In genomic region chr10:96617951-96618575, GRCm38 (mm10) we compare ENCODE assay signal across 8 mouse cellular contexts. TPM values are rescaled to one million over a fixed set of nuclear protein-coding genes. Genes with fewer than 3 reads are reported as not detected.
DNase-seq lines count a peak whose midpoint lies in the region; ATAC-seq and TF ChIP-seq lines count a peak whose summit lies in the region.

No protein-coding gene starts in this region.

- no peak for TF ChIP-seq POLR2A in brain, embryonic 14.5 days (IDR thresholded peaks at IDR 0.05; ENCODE audit: borderline replicate concordance, extremely low read depth, insufficient read depth, insufficient read length, poor library complexity, severe bottlenecking)
- no peak for TF ChIP-seq POLR2A in liver, adult 2 months (IDR thresholded peaks at IDR 0.05; ENCODE audit: extremely low read depth, insufficient read depth, low read length)

- under 1% methylated on average over 29 of the region's 29 CpGs for WGBS in heart, embryonic 12.5 days
- WGBS in kidney, embryonic 16.5 days, result under 1% methylated on average over 29 of the region's 29 CpGs
- WGBS in liver, adult 2 months, result under 1% methylated on average over 29 of the region's 29 CpGs

- TF ChIP-seq CTCF in brain, embryonic 14.5 days (IDR thresholded peaks at IDR 0.05; ENCODE audit: borderline replicate concordance, extremely low read depth, insufficient read depth, insufficient read length), result peak; percentile 23; the same call in 1 of the 2 replicates
- TF ChIP-seq CTCF in liver, adult 2 months (IDR thresholded peaks at IDR 0.05; ENCODE audit: low read depth, low read length), result peak; percentile 42

- H3K4me2 ChIP-seq in heart, embryonic 12.5 days, result peak overlapping the region; percentile 62
- peak overlapping the region; percentile 53 for H3K4me2 ChIP-seq in kidney, embryonic 16.5 days (replicated peaks; ENCODE audit: low read depth, low read length)

- H3K79me2 ChIP-seq in liver, adult 2 months (ENCODE audit: control insufficient read depth, insufficient read depth, low read length), result peaks cover 8% of the 10 kb centered on the region; the same call in 1 of the 2 replicates

- ATAC-seq in heart, embryonic 12.5 days (ENCODE audit: insufficient number of reproducible peaks, low FRiP score), result no peak
- ATAC-seq in kidney, embryonic 16.5 days (ENCODE audit: low FRiP score, low TSS enrichment), result peak; percentile 63
- ATAC-seq in monocyte, adult 5-6 weeks (replicated peaks; ENCODE audit: insufficient number of reproducible peaks, low FRiP score, low TSS enrichment, poor library complexity, severe bottlenecking), result peak; percentile 36

- peak; percentile 77 for DNase-seq in CD4-positive helper T cell, adult 2 months (ENCODE audit: low read depth, low spot score)
- DNase-seq in brain, embryonic 14.5 days (ENCODE audit: low read depth), result peak; percentile 81
- DNase-seq in liver, adult 2 months (ENCODE audit: extremely low read depth, low read depth, low spot score), result peak; percentile 75
- DNase-seq in spleen, postnatal 4 days (ENCODE audit: low spot score in 2 of 2), result peak; percentile 77 to 83

- peaks cover 24% of the 10 kb centered on the region for H3K36me3 ChIP-seq in erythroblast, embryonic 14.5 days (ENCODE audit: control insufficient read depth)
- peaks cover 28% of the 10 kb centered on the region for H3K36me3 ChIP-seq in heart, embryonic 12.5 days
- H3K36me3 ChIP-seq in kidney, embryonic 16.5 days (ENCODE audit: insufficient read depth, low read length), result peaks cover 3% of the 10 kb centered on the region; the same call in 1 of the 2 replicates
- peaks cover 13% of the 10 kb centered on the region for H3K36me3 ChIP-seq in liver, adult 2 months (ENCODE audit: control insufficient read depth, insufficient read depth, low read length)

- H3K27ac ChIP-seq in heart, embryonic 12.5 days (ENCODE audit: poor library complexity, severe bottlenecking), result peak overlapping the region; percentile 97
- peak overlapping the region; percentile 98 for H3K27ac ChIP-seq in kidney, embryonic 16.5 days (ENCODE audit: low read length)
- H3K27ac ChIP-seq in liver, adult 2 months (replicated peaks; ENCODE audit: insufficient read depth, low read depth, low read length), result peak overlapping the region; percentile 81

- peaks cover 26% of the 10 kb centered on the region for H3K4me1 ChIP-seq in erythroblast, embryonic 14.5 days (ENCODE audit: control insufficient read depth)
- H3K4me1 ChIP-seq in heart, embryonic 12.5 days (replicated peaks), result peaks cover 20% of the 10 kb centered on the region
- H3K4me1 ChIP-seq in kidney, embryonic 16.5 days (ENCODE audit: insufficient read depth, low read length), result peaks cover 37% of the 10 kb centered on the region
- H3K4me1 ChIP-seq in liver, adult 2 months (ENCODE audit: control insufficient read depth, insufficient read depth, low read length), result peaks cover 16% of the 10 kb centered on the region

- H3K27me3 ChIP-seq in erythroblast, embryonic 14.5 days (ENCODE audit: control insufficient read depth), result no peaks in the 10 kb centered on the region
- H3K27me3 ChIP-seq in heart, embryonic 12.5 days (replicated peaks), result no peaks in the 10 kb centered on the region
- H3K27me3 ChIP-seq in kidney, embryonic 16.5 days (ENCODE audit: insufficient read depth, low read length), result no peaks in the 10 kb centered on the region
- no peaks in the 10 kb centered on the region for H3K27me3 ChIP-seq in liver, adult 2 months (ENCODE audit: control insufficient read depth, insufficient read depth, low read length)

- no peaks in the 10 kb centered on the region for H3K9me3 ChIP-seq in erythroblast, embryonic 14.5 days (ENCODE audit: control insufficient read depth, low read length)
- H3K9me3 ChIP-seq in heart, embryonic 12.5 days (replicated peaks), result peaks cover 3% of the 10 kb centered on the region; the same call in 1 of the 2 replicates
- H3K9me3 ChIP-seq in kidney, embryonic 16.5 days (ENCODE audit: low read length), result no peaks in the 10 kb centered on the region

- peak overlapping the region; percentile 91 for H3K4me3 ChIP-seq in erythroblast, embryonic 14.5 days (replicated peaks)
- H3K4me3 ChIP-seq in heart, embryonic 12.5 days, result peak overlapping the region; percentile 90
- H3K4me3 ChIP-seq in kidney, embryonic 16.5 days (ENCODE audit: low read length), result peak overlapping the region; percentile 99
- peak overlapping the region; percentile 77 for H3K4me3 ChIP-seq in liver, adult 2 months (ENCODE audit: insufficient read depth, low read depth, low read length)

- H3K9ac ChIP-seq in heart, embryonic 12.5 days, result peak overlapping the region; percentile 98
- peak overlapping the region; percentile 100 for H3K9ac ChIP-seq in kidney, embryonic 16.5 days (replicated peaks; ENCODE audit: low read length)
- H3K9ac ChIP-seq in liver, adult 2 months (ENCODE audit: low read depth, low read length), result peak overlapping the region; percentile 90

RNA-seq across cellular contexts. Expression of gene Btg1, which starts 1.3 kb away (rescaled TPM):
- polyA plus RNA-seq in brain, embryonic 14.5 days (2012; rRNA removed), result 33.7 and 43.3 TPM in 2 replicates
- polyA plus RNA-seq in erythroblast, embryonic 14.5 days (2012), result 1.5 and 1.6 TPM in 2 replicates
- 46.9 and 51.6 TPM in 2 replicates for polyA plus RNA-seq in heart, embryonic 12.5 days (2016; fragmentation: Nextera tagmentation; extraction: Ambion mirVana)
- 47.9 and 51.4 TPM in 2 replicates for polyA plus RNA-seq in kidney, embryonic 16.5 days (2015; fragmentation: Nextera tagmentation; extraction: Ambion mirVana)
- total RNA-seq in liver, adult 2 months (2014; rRNA removed), result 12.6 and 28.1 TPM in 2 replicates
- 11.2 and 19.1 TPM in 2 replicates for polyA plus RNA-seq in liver, adult 2 months (2012; rRNA removed)
- total RNA-seq in monocyte, adult 5-6 weeks (2017), result 595 to 720 TPM (median 610 TPM) in 3 replicates
